Mouse (Mus musculus) ZHBTc4 (cell line): ENCODE results near the gene Zfp62.
"Not testable (repeated sequence)": the region's sequence is repeated elsewhere in the genome, so short reads cannot be mapped to it uniquely, and the experiment has no call there.

Experiments
- DNase-seq: peaks from one replicate; pipeline ENCODE4 v3.0.0-alpha.2; 2011; ENCODE audit warnings: low read depth, low spot score

Gene Zfp62

GRCm38 (mm10) chr11:49203129-49203768 is at the start of gene Zfp62:
Zfp62 (plus strand) TSS chr11:49203292.
- DNase-seq: peak; percentile 95

GRCm38 (mm10) chr11:49154077-49154476 is 49.0 kb upstream of the Zfp62 start, which contains the start of gene Olfr1394:
Olfr1394 (plus strand) TSS chr11:49154377.
- no peak for DNase-seq

DNA sequence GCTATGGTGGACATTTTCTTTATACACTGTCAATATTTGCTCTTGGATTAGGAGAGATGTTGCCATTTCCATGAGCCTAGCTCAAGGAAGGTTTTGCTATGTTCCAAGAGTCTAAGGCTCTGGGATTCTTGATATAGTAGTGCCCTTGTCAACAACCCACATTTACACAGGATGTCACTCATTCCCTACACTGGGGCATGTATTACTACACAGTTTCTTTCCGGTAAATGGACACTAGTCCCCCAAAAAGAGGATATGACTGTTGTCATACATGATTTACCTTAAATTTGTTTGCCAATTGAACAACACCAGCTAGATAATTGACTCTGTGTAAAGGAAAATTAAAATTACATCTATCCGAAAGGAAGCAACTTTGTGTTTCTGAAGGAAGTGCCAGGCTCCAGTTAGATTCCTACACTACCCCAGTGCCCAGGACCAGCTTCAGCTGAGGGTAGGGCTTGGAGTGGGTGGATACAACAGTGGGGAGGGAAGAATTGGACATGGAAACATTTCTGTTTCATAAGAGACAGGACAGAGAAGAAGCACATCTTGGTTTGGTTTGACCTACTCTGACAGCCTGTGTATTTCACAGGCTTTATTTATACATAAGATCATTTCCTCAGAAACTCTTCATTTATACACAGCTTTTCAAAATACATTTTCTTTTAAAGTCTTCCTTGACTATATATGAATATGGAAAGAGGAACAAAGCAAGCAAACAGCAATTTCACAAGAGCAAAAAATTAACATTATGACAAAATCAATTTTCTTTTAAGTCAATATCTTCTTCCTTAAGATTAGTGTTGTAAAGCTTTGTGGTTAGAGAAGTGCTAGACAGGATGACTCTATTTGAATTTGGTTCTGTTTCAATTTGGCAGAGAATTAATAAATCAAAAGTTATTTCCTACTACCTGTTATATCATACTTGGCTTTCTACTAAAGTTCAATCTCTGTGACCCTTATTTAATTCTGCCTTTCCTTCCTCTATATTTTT is 46.0 kb upstream of the Zfp62 start:
- no peak for DNase-seq

- DNase-seq: peak; percentile 66
These were observed 34.1 kb upstream of the Zfp62 start for GRCm38 (mm10) chr11:49168839-49169611.

- DNase-seq: no peak
These were observed 32.5 kb upstream of the Zfp62 start for GRCm38 (mm10) chr11:49170576-49170975.

- DNase-seq: no peak
These were observed 27.7 kb upstream of the Zfp62 start for GRCm38 (mm10) chr11:49175345-49175744.

GRCm38 (mm10) chr11:49176047-49176779 is 26.9 kb upstream of the Zfp62 start:
- not testable (repeated sequence) for DNase-seq

DNA sequence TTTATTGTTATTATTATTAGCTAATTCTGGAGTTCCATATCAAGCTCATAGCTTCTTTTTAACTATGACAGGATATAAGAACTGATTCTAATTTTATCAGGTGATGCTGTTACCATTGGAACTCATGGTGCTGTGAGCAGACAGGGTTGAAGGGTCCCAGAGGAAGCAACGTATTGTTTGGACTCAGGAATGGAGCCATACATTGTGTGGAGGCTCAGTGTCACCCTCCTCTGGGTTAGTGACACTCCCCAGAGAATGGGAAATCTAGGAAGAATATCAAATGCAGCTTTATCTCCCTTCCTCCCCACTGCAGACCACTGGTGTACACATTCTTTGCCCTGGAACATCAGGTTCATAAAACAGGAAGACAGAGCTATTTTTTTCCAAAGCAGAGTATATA is 19.9 kb upstream of the Zfp62 start:
- no peak for DNase-seq

DNA sequence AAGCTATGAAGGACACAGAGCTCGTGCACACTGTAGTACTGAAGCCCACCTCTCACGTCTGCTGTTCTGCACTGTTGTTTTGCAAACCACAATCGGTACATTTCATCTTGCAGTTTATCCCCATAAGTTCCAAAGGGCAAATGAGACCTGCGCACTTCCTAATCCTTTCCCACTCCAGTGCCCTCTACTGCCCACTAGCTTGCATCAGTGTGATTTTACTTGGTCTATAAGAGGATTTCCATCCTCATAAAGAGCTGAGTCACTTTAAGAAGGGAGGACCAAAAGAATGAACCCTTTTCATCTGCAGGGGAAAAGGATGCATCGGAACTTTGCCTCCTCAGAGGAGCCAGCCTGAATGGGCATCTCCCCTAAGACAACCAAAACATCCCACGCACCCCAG is 16.6 kb upstream of the Zfp62 start:
- DNase-seq: no peak

DNA sequence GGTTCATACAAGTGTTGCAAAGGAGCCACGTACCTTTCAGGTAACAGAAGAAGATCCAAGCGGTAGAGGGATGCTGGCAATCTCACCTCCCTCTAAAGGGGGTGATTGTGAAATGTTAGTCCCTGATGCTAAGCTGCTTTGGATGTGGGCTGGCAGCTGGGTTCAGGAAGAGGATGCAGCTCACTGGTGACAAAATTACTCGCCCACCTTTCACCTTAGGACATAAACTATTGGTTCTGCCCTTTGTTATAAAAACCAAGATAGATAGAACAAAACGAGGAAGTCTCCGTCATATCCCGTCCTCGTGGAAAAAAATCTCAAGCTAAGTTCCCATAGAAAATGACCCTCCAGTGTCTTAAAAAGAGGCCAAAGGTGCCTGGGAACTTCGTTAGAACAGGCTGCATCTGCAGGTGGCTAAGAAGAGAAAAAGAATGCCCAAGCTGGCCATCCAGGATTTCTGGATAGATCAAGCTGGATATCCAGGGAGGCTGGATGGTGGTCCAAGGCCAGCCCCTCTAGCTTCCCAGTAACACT is 16.1 kb upstream of the Zfp62 start, which contains the start of gene Btnl9:
Gene Btnl9 (minus strand): TSS at position 205 of the 534 bp plus-strand sequence.
- no peak for DNase-seq

DNA sequence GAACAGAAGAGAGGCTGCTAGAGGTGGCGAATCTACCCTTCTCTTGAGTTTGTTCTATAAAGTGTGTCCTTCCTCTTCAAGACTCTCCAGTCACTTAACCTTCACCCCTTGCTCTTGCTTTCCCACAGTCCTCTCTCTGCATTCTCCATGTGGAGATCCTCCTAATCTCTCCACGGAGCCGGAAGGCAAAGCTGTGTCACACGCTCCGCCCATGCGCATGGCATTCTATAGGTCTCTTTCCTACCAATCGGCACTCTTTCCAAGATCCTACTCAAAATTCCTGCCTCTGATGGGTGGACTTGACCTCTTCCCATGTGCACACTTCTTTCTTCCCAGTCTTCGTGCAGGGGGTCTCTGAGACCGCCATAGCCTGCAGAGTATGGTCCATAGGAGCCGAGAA is 15.4 kb upstream of the Zfp62 start:
- DNase-seq: peak; percentile 57

DNA sequence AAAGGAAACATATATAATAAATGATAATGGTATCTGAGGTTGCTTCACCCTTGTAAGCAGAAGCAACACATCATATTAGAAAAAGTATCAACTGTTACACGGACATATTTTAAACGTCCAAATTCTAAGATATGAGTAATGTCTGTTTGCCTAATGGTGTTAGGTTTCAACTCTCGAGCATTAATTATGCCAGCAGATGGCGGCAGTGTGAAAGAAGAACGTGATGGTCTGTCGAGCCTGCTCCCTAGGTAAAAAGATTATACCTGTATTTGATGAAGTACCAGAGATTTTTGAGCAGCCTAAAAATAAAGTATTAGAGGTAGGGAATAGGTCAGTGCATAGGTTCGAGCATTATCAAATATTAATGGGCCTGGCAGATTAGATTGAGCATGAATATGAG is 13.4 kb upstream of the Zfp62 start:
- peak; percentile 27 for DNase-seq

DNA sequence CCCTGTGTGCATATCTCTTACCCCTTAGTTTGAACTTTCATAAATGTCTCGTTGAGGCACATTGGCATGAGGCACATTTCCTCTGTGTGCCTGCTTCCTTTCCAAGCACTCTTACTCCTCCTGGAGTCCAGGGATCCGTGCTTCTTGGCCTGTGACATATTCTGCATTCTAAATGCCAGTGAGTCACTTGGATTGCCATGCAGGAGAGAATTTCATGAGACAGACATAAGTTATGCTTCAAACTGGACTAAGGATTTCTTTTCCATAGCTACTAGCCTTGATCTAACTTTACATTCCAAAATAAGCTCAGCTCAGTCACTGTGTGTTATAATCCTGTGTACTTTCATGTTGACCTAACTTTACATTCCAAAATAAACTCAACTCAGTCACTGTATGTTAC is 12.0 kb upstream of the Zfp62 start:
- DNase-seq: no peak

DNA sequence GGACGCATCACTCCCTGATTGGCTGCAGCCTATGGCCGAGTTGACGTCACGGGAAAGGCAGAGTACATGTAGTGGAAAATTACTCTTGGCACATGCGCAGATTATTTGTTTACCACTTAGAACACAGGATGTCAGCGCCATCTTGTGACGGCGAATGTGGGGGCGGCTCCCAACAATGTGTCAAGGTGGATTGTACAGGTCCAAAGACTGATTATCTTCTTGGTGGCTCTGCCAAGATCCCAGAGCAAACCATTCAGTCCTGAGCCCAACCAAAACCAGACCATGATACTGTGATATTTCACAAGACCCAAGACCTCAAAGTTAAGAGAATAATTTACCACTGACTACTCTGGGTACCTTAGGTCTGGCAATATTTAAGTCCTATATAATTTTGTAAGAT is 8.3 kb upstream of the Zfp62 start:
- peak; percentile 42 for DNase-seq

DNA sequence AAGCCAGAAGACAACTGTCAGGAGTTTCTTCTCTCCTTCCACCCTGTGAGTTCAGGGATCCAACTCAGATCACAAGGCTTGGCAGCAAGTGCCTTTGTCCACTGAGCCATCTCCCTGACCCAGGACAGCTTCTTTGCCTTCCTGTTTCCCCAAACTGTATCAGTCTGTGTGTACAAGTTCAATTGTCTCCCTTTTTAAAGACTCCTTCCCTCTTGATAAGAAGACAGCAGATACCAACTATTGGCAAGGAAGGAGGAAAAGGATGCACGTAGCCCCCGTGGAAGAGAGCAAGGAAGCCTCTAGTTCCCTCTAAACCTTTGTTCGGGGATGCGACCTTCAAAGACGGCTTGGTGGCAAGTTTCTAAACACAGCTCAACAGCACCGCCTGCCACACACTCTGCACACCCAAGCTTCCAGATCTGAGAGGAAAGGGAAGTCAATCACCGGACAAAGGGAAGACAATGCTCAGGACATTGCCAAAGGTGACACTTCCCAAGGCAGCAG is 7.2 kb upstream of the Zfp62 start:
- DNase-seq: peak; percentile 54

DNA sequence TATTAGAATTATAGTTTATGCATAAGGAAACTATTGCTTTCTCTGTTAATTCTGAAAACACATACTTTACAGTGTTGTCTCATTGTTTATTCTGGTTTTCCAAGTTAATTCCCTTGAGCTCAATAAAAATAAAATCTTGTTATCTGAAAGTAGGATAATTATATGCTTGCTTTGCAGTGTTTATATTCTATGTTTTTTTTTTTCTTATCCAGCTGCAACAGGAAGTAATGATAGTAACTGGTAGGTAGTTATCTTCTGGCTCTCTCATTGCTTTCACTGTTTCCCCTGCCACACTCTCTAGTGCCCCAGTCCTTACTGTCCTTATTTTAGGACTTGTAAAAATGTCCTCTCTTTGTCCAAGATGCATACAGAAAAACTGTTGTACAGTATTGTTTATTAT is 2.4 kb upstream of the Zfp62 start:
- DNase-seq: no peak

DNA sequence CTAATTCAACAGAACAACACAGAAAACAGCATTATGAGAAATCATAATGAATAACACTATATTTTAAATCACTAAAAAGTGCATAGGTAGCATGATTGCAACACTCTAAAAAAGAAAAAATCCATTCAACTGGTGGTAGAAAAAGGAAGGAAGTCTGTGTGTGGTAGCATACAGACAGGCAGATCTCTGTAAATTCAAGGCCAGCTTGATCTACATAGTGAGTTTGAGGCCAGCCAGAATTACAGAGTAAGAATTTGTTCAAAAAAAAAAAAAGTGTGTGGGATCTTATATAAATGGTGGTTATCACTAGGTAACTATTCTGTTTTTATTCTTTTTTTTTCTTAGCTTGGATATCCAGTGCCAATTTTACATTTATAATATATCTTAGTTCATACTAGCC is 1.9 kb upstream of the Zfp62 start:
- DNase-seq: no peak

DNA sequence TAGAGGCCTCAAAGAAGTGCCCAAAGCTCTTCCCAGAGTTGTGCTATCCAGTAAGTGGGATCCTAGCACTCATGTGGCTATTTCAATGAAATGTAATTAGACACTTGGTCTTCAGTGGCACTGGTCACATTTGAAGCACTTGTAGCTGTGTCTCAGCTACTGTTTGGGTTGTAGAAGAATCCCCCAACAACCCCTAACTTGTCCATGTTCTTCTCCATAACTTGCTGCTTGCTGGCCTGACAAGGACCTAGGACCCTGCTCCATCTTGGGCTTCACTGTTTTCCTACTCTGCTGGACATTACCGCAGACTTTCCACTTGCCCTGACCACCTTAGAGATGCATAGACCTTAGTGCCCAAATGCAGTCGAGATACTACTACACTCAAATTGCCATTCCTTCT is 1.0 kb upstream of the Zfp62 start:
- DNase-seq: no peak

- DNase-seq: peak; percentile 38
These were observed 500 bp upstream of the Zfp62 start for GRCm38 (mm10) chr11:49202523-49203061.

- peak; percentile 88 for DNase-seq
These were observed 842 bp downstream of the Zfp62 start for GRCm38 (mm10) chr11:49203771-49204497.
